Mouse (Mus musculus): ENCODE data around the gene Mlycd. TPM values are rescaled to one million over a fixed set of nuclear protein-coding genes. Genes with fewer than 3 reads are reported as not detected.

Gene Mlycd
- polyA plus RNA-seq, 1 experiment: 22.1 TPM

DNA sequence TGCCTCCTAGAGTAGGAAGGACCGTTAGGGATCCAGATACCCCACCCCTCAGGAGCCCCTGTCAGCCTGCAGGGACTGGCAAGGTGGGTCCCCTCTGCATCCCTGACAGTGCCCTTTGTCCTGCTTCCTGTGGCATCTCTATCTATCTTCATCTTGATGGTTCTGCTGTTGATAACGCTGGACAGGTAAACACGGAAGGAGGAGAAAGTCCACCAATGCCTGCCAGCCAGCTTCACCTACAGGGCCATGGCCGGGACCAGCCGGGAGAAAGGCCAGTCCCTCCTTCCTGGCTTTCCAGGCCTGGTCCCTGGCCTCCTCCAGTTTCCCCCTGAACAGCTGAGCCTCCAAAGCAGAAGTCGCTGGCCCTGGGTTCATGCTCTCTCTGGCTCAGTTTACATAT is 39.9 kb downstream of the Mlycd start:
- 94% methylated on average over 6 of the region's 6 CpGs for WGBS
- no peak for DNase-seq

DNA sequence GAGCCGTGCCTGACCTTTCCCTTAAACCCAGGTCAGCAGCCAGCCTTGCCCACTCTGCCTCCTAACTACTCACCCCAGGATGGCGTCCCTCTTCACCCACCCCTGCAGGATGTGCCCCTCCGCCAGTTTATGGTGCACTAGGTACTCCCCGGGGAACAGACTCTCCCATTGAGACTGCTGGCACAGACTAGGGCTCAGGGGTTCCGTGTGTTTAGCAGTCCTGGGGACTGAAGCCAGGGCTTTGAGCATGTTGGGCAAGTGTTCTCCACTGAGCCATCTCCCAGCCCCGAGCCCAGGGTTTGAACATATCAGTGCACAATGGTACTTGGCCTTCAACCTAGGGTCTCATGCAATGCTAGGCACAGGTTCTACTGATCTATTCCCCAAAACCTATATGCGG is 40.8 kb downstream of the Mlycd start:
- WGBS: 87% methylated on average over 7 of the region's 7 CpGs
- Histone ChIP-seq H3K36me3 (ENCODE audit: control insufficient read depth, insufficient read depth, low read length) (no peaks in the 10 kb centered on the region), H3K4me3 (ENCODE audit: control insufficient read depth, insufficient read depth, low read length) (no peak overlapping the region), H3K4me1 (replicated peaks; ENCODE audit: control insufficient read depth, insufficient read depth, low read length) (0 out of 2 replicates have a peak, but pooled peaks cover 7% of the 10 kb centered on the region), H3K27ac (ENCODE audit: control insufficient read depth, insufficient read depth, low read length) (no peak overlapping the region), H3K27me3 (ENCODE audit: control insufficient read depth, insufficient read depth, low read length) (no peaks in the 10 kb centered on the region)
- TF ChIP-seq POLR2A (IDR thresholded peaks at IDR 0.05; ENCODE audit: control insufficient read depth, extremely low read depth, insufficient read depth, low read length, poor library complexity) (no peak), CTCF (IDR thresholded peaks at IDR 0.05; ENCODE audit: borderline replicate concordance, control insufficient read depth, extremely low read depth, insufficient read depth, low read length, poor library complexity) (no peak)
- DNase-seq: no peak

More for the DNA sequence above, 39.9 kb downstream of the Mlycd start:
- TF ChIP-seq POLR2A (IDR thresholded peaks at IDR 0.05; ENCODE audit: control insufficient read depth, extremely low read depth, insufficient read depth, low read length, poor library complexity) (no peak), CTCF (IDR thresholded peaks at IDR 0.05; ENCODE audit: borderline replicate concordance, control insufficient read depth, extremely low read depth, insufficient read depth, low read length, poor library complexity) (no peak)
- Histone ChIP-seq H3K36me3 (ENCODE audit: control insufficient read depth, insufficient read depth, low read length) (no peaks in the 10 kb centered on the region), H3K4me1 (replicated peaks; ENCODE audit: control insufficient read depth, insufficient read depth, low read length) (no peaks in the 10 kb centered on the region), H3K4me3 (ENCODE audit: control insufficient read depth, insufficient read depth, low read length) (no peak overlapping the region), H3K27ac (ENCODE audit: control insufficient read depth, insufficient read depth, low read length) (no peak overlapping the region), H3K27me3 (ENCODE audit: control insufficient read depth, insufficient read depth, low read length) (no peaks in the 10 kb centered on the region)

DNA sequence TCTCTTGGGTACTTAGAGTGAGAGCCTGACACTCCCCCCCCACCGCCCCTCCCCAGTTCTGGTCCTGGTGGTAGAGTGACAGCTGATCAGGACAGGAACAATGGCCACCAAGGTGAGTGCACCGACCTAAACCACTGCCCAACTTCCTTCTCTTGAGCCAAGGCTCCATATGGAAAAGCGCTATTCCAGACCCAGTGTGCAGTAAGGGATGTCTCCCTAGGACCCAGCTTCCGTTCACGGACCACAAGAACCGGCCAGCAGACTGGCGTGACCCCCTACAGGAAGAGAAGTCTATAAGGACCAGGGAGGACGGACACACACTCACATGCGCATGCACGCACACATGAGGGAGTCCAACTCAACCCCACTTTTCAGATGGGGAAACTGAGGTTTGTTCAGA is 41.7 kb downstream of the Mlycd start:
- WGBS: 75% methylated on average over 10 of the region's 10 CpGs
- no peaks in the 10 kb centered on the region for H3K36me3 ChIP-seq (ENCODE audit: control insufficient read depth, insufficient read depth, low read length)
- H3K4me3 ChIP-seq (ENCODE audit: control insufficient read depth, insufficient read depth, low read length): no peak overlapping the region
- no peaks in the 10 kb centered on the region for H3K27me3 ChIP-seq (ENCODE audit: control insufficient read depth, insufficient read depth, low read length)
- peaks cover 13% of the 10 kb centered on the region for H3K4me1 ChIP-seq (replicated peaks; ENCODE audit: control insufficient read depth, insufficient read depth, low read length)
- H3K27ac ChIP-seq (ENCODE audit: control insufficient read depth, insufficient read depth, low read length): no peak overlapping the region
- DNase-seq: no peak
- no peak for TF ChIP-seq CTCF (IDR thresholded peaks at IDR 0.05; ENCODE audit: borderline replicate concordance, control insufficient read depth, extremely low read depth, insufficient read depth, low read length, poor library complexity)
- no peak for TF ChIP-seq POLR2A (IDR thresholded peaks at IDR 0.05; ENCODE audit: control insufficient read depth, extremely low read depth, insufficient read depth, low read length, poor library complexity)

DNA sequence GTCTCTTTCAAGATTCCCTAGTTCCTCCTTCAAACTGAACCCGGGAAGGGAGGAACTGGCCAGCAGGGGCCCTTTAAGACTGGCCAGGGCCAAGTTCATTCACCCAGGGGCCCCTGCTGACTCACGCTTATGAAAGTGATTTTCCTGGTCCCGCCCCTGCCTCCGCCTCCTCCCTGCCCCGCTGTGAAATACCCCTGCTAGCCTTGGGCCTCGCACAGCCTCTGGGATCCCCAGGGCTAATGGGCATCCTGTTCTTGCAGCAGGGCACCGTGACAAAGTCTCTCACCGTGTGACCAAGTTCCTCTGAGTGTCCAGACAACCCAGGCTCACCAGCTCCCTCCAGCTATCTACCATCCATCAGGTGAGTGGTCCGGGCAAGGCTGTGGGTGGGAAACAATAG is 42.3 kb downstream of the Mlycd start:
- WGBS: 13% methylated on average over 9 of the region's 9 CpGs
- H3K4me3 ChIP-seq (ENCODE audit: control insufficient read depth, insufficient read depth, low read length): no peak overlapping the region
- TF ChIP-seq CTCF (IDR thresholded peaks at IDR 0.05; ENCODE audit: borderline replicate concordance, control insufficient read depth, extremely low read depth, insufficient read depth, low read length, poor library complexity) (no peak), POLR2A (IDR thresholded peaks at IDR 0.05; ENCODE audit: control insufficient read depth, extremely low read depth, insufficient read depth, low read length, poor library complexity) (no peak)
- H3K4me1 ChIP-seq (replicated peaks; ENCODE audit: control insufficient read depth, insufficient read depth, low read length): peaks cover 13% of the 10 kb centered on the region
- no peaks in the 10 kb centered on the region for H3K27me3 ChIP-seq (ENCODE audit: control insufficient read depth, insufficient read depth, low read length)
- H3K27ac ChIP-seq (ENCODE audit: control insufficient read depth, insufficient read depth, low read length): no peak overlapping the region
- no peaks in the 10 kb centered on the region for H3K36me3 ChIP-seq (ENCODE audit: control insufficient read depth, insufficient read depth, low read length)
- DNase-seq: no peak

DNA sequence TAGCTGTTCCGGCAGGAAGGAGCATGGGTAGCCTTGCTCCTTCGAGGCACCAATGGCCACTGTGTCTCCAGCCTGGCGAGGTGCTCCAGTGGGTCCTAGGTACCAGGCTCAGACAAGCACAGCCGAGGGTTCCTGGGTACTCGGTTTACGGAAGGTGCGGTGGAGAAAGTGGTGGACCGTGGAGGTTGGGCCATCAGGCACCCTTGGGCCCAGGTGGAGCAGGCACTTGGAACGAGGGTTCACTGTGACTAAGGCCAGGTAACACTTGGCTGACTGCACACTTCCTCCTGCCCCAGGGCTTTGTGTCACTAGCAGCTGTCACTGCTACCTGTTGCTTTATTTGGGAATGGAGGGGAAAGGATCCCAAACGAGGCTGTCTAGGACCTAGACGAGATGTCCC is 42.8 kb downstream of the Mlycd start:
- TF ChIP-seq POLR2A (IDR thresholded peaks at IDR 0.05; ENCODE audit: control insufficient read depth, extremely low read depth, insufficient read depth, low read length, poor library complexity): no peak
- no peak for TF ChIP-seq CTCF (IDR thresholded peaks at IDR 0.05; ENCODE audit: borderline replicate concordance, control insufficient read depth, extremely low read depth, insufficient read depth, low read length, poor library complexity)
- H3K27ac ChIP-seq (ENCODE audit: control insufficient read depth, insufficient read depth, low read length): no peak overlapping the region
- no peaks in the 10 kb centered on the region for H3K36me3 ChIP-seq (ENCODE audit: control insufficient read depth, insufficient read depth, low read length)
- no peak for DNase-seq
- no peaks in the 10 kb centered on the region for H3K27me3 ChIP-seq (ENCODE audit: control insufficient read depth, insufficient read depth, low read length)
- WGBS: 70% methylated on average over 11 of the region's 11 CpGs
- H3K4me3 ChIP-seq (ENCODE audit: control insufficient read depth, insufficient read depth, low read length): no peak overlapping the region
- peaks cover 13% of the 10 kb centered on the region for H3K4me1 ChIP-seq (replicated peaks; ENCODE audit: control insufficient read depth, insufficient read depth, low read length)

DNA sequence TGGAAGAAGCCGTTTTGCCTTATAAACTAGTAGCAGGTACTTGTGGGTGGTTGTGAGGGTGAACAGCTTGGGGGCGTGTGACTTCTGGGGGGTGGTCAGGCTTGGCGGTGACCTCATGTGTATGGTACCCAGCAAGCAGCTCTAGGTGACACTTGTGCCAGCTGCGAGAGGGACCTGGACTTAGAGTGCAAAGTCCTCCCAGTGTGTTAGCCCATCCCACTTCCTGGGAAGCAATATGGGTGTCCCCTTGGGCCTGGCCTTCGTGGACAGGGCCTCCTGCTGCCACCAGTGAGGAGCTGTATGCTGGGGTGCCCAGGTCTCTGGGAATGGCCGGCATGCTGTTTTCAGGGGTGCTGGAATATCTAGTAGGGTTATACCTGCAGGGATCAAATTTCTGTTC is 44.2 kb downstream of the Mlycd start:
- TF ChIP-seq CTCF (IDR thresholded peaks at IDR 0.05; ENCODE audit: borderline replicate concordance, control insufficient read depth, extremely low read depth, insufficient read depth, low read length, poor library complexity): no peak
- TF ChIP-seq POLR2A (IDR thresholded peaks at IDR 0.05; ENCODE audit: control insufficient read depth, extremely low read depth, insufficient read depth, low read length, poor library complexity): no peak
- Histone ChIP-seq H3K27me3 (ENCODE audit: control insufficient read depth, insufficient read depth, low read length) (no peaks in the 10 kb centered on the region), H3K27ac (ENCODE audit: control insufficient read depth, insufficient read depth, low read length) (no peak overlapping the region), H3K4me3 (ENCODE audit: control insufficient read depth, insufficient read depth, low read length) (no peak overlapping the region), H3K36me3 (ENCODE audit: control insufficient read depth, insufficient read depth, low read length) (no peaks in the 10 kb centered on the region), H3K4me1 (replicated peaks; ENCODE audit: control insufficient read depth, insufficient read depth, low read length) (peaks cover 13% of the 10 kb centered on the region)
- no peak for DNase-seq
- WGBS: 90% methylated on average over 6 of the region's 6 CpGs

DNA sequence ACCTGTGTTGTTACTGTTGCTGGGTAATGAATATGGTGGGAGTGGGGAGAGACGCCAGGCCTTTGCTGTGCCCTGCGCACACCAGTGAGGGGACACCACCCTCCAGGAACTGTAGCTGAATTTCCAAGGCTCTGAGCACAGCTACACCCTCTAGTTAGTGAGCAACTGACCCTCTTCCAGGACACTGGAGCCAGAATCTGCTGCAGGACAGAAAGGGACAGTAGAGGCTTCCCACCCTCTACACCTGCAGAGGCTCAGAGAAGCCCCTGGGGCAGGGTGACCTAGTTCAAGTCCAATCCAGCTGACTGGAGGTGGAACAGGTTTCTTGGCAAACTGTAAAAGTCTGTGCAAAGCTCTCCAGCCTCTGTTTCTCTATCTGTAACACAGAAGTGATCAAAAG is 44.7 kb downstream of the Mlycd start:
- no peak for TF ChIP-seq CTCF (IDR thresholded peaks at IDR 0.05; ENCODE audit: borderline replicate concordance, control insufficient read depth, extremely low read depth, insufficient read depth, low read length, poor library complexity)
- TF ChIP-seq POLR2A (IDR thresholded peaks at IDR 0.05; ENCODE audit: control insufficient read depth, extremely low read depth, insufficient read depth, low read length, poor library complexity): no peak
- no peak overlapping the region for H3K4me3 ChIP-seq (ENCODE audit: control insufficient read depth, insufficient read depth, low read length)

More for the DNA sequence above, 44.7 kb downstream of the Mlycd start:
- no peak overlapping the region for H3K27ac ChIP-seq (ENCODE audit: control insufficient read depth, insufficient read depth, low read length)
- H3K36me3 ChIP-seq (ENCODE audit: control insufficient read depth, insufficient read depth, low read length): no peaks in the 10 kb centered on the region
- WGBS: 95% methylated on average over 2 of the region's 2 CpGs
- no peak for DNase-seq
- no peaks in the 10 kb centered on the region for H3K27me3 ChIP-seq (ENCODE audit: control insufficient read depth, insufficient read depth, low read length)
- peaks cover 13% of the 10 kb centered on the region for H3K4me1 ChIP-seq (replicated peaks; ENCODE audit: control insufficient read depth, insufficient read depth, low read length)

Data from thymus, adult 2 months (tissue).